Mouse (Mus musculus): Measurements from ENCODE around the gene Cdyl. TPM values are rescaled to one million over a fixed set of nuclear protein-coding genes. Genes with fewer than 3 reads are reported as not detected.

Cdyl gene
- polyA plus RNA-seq, 1 experiment: 5.5 TPM

DNA sequence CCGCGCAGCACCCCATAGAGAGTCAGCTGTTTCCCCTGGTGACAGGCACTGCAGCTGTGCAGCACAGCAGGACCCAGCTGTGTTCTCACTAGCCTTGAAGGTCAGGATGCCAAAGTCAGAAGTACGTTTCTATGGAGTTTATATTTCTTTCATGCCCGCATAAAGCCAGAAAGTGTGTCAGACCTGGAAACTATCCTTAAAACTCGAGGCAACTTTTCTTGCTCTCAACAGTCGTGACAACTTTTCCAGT is 152.5 kb downstream of the Cdyl start:
- 63% methylated on average over 6 of the region's 6 CpGs for WGBS
- Histone ChIP-seq H3K4me3 (replicated peaks; ENCODE audit: extremely low read depth, low read depth, low read length) (no peak overlapping the region), H3K4me1 (ENCODE audit: control insufficient read depth, insufficient read depth, low read length) (no peaks in the 10 kb centered on the region; the same call in 1 of the 2 replicates)
- TF ChIP-seq CTCF (IDR thresholded peaks at IDR 0.05; ENCODE audit: insufficient read depth, low read length) (no peak), POLR2A (IDR thresholded peaks at IDR 0.05; ENCODE audit: borderline replicate concordance, extremely low read depth, low read depth, low read length) (no peak)
- no peak for DNase-seq

DNA sequence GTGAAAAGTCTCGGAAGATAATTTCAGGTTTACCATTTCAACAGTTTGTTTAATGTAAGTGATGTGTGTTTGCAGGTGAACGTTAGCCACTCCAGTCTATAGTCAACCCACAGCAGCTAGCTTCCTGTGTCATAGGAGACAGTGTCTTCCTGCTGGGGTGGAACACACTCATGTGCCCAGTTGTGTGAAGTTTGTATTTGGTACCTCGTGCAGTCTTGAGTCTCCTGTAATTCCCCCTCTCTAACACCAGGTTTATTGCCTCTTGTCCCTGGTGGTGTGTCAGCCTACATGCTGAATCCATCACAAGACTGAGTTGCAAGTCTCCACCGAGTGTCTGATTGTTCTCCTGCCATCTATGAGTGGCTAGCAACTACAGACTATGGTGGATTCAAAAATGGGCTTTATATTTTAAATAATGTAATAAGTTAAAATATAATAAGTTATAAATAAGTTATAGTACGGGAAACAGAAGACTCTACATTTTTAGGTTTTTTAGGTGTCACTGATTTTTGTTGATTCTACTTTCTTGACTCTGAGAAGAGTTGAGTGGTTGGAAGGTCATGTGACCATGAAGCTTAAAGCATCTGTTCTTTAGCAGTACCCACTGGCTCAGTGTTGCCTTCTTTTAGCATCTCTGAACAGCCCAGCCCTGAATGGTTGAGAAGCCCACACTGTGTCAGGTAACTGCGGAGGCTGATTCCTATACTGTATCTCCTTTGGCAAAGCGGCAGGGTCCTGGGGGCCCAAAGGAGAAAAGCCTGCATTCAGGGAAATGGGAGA is 153.9 kb downstream of the Cdyl start:
- H3K4me3 ChIP-seq (replicated peaks; ENCODE audit: extremely low read depth, low read depth, low read length): no peak overlapping the region
- H3K4me1 ChIP-seq (ENCODE audit: control insufficient read depth, insufficient read depth, low read length): peaks cover 2% of the 10 kb centered on the region; the same call in 1 of the 2 replicates
- WGBS: 81% methylated on average over 7 of the region's 7 CpGs
- no peak for DNase-seq
- TF ChIP-seq CTCF (IDR thresholded peaks at IDR 0.05; ENCODE audit: insufficient read depth, low read length): no peak
- no peak for TF ChIP-seq POLR2A (IDR thresholded peaks at IDR 0.05; ENCODE audit: borderline replicate concordance, extremely low read depth, low read depth, low read length)

DNA sequence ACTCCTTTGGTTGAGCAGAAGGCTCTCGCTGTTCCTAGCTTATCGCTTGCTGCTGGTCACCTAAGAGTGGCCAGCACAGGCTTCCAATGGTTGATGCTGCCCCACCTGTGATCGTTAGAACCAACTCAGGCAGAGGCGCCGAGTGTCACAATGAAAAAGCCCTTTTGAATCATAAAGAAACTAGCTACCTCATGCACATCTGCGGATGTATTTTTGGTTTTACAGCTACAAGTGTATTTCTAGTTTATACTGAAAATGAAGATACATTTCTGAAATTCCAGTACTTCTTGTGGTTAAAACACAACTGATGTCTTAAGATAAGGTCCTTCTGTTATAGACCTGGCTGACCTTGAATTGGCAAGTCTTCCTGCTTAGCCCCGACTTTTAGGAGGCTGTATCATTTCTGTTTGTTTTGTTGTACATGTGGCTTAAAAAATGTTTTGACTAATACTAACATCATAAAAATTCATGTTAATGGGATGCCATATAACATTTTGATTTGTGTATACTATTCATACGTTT is 155.6 kb downstream of the Cdyl start:
- DNase-seq: no peak
- Histone ChIP-seq H3K4me3 (replicated peaks; ENCODE audit: extremely low read depth, low read depth, low read length) (no peak overlapping the region), H3K4me1 (ENCODE audit: control insufficient read depth, insufficient read depth, low read length) (peaks cover 2% of the 10 kb centered on the region; the same call in 1 of the 2 replicates)
- 78% methylated on average over 8 of the region's 8 CpGs for WGBS
- TF ChIP-seq POLR2A (IDR thresholded peaks at IDR 0.05; ENCODE audit: borderline replicate concordance, extremely low read depth, low read depth, low read length) (no peak), CTCF (IDR thresholded peaks at IDR 0.05; ENCODE audit: insufficient read depth, low read length) (no peak)

DNA sequence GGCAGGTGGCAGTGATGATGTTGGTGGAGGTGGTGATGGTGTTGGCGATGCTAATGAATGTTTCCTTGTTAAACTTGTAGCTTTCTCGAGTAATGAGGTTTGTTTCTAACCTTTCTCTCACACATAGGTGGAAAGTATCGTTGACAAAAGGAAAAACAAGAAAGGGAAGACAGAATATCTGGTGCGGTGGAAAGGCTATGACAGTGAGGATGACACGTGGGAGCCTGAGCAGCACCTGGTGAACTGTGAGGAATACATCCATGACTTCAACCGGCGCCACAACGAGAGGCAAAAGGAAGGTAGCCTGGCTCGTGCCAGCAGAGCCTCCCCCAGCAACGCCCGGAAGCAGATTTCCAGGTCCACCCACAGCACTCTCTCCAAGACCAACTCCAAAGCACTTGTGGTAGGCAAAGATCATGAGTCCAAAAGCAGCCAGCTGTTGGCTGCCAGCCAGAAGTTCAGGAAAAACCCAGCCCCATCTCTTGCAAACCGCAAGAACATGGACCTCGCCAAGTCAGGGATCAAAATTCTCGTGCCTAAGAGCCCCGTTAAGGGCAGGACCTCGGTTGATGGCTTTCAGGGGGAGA is 156.2 kb downstream of the Cdyl start:
- H3K4me3 ChIP-seq (replicated peaks; ENCODE audit: extremely low read depth, low read depth, low read length): no peak overlapping the region
- peaks cover 2% of the 10 kb centered on the region; the same call in 1 of the 2 replicates for H3K4me1 ChIP-seq (ENCODE audit: control insufficient read depth, insufficient read depth, low read length)
- DNase-seq: peak; percentile 68
- no peak for TF ChIP-seq CTCF (IDR thresholded peaks at IDR 0.05; ENCODE audit: insufficient read depth, low read length)
- TF ChIP-seq POLR2A (IDR thresholded peaks at IDR 0.05; ENCODE audit: borderline replicate concordance, extremely low read depth, low read depth, low read length): no peak
- WGBS: 55% methylated on average over 16 of the region's 16 CpGs

DNA sequence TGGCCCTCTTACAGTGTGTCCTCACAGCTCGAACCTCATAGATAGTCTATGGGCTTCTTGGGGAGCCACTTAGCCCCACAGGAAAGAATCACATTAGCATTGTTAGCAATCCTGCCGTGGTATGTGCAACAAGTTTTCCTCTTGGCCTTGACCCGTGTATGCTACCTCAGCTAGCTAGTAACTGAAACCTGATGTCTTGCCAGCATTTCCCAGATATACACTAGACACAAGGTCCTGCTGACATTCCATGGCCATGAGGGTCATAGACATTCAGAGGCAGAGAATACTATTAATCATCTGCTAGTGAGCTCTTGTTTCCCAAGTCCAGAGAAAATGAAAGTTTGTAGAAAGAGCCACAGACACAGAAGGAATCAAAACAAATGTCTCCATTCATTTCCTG is 158.0 kb downstream of the Cdyl start:
- H3K4me3 ChIP-seq (replicated peaks; ENCODE audit: extremely low read depth, low read depth, low read length): no peak overlapping the region
- 0 out of 2 replicates have a peak, but pooled peaks cover 2% of the 10 kb centered on the region for H3K4me1 ChIP-seq (ENCODE audit: control insufficient read depth, insufficient read depth, low read length)
- DNase-seq: no peak
- TF ChIP-seq POLR2A (IDR thresholded peaks at IDR 0.05; ENCODE audit: borderline replicate concordance, extremely low read depth, low read depth, low read length) (no peak), CTCF (IDR thresholded peaks at IDR 0.05; ENCODE audit: insufficient read depth, low read length) (no peak)
- 39% methylated on average over 3 of the region's 3 CpGs for WGBS

DNA sequence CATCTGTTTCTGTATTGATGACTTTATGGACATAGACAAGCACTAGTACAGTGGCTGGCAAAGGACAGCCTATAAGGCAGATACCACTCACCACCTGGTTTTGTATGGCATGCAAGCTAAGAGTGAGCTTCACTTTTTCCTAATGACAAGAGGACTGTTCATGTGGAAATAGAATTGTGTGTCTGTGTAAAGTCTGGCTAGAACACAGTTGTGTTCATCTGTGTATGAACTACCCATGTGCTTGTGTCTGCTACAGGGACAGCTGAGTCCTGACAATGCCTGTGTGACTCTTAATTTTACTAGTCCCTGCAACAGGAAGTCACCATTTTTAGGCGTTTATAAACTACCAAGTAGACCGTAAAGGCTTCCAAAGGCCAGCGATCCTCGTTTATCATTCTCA is 158.4 kb downstream of the Cdyl start:
- TF ChIP-seq CTCF (IDR thresholded peaks at IDR 0.05; ENCODE audit: insufficient read depth, low read length): no peak
- no peak for TF ChIP-seq POLR2A (IDR thresholded peaks at IDR 0.05; ENCODE audit: borderline replicate concordance, extremely low read depth, low read depth, low read length)
- 68% methylated on average over 4 of the region's 4 CpGs for WGBS
- 0 out of 2 replicates have a peak, but pooled peaks cover 2% of the 10 kb centered on the region for H3K4me1 ChIP-seq (ENCODE audit: control insufficient read depth, insufficient read depth, low read length)
- no peak overlapping the region for H3K4me3 ChIP-seq (replicated peaks; ENCODE audit: extremely low read depth, low read depth, low read length)
- DNase-seq: no peak

DNA sequence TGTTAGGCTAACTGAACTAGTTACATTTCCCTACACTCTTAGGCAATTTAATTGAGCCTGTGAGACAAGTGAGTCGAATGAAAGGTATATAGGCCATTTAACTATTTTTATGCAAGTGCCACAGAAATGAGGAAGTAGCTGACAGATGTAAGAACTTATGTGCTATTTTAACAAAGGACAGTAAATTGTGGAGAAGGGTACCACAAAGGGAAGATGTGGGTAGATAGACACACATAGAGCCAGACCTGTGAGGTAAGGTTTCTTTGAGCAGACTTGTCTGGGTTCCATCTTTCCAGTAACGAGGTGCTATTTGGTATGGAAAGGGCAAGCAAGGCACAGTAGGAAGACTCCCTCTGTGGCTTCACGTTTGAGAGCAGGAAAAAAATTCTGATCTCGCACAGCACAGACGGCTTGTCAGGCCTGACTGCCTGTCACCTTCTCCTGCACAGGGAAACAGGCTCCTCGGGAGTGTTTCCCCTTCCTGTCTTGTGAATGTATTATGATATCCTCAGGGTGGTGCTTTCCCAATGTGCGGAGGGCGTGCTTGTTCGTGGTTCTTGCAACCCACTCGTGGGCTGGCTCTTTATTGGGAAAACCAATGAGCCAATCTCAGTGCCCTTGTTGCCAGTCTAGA is 162.3 kb downstream of the Cdyl start:
- no peak for DNase-seq
- TF ChIP-seq CTCF (IDR thresholded peaks at IDR 0.05; ENCODE audit: insufficient read depth, low read length) (no peak), POLR2A (IDR thresholded peaks at IDR 0.05; ENCODE audit: borderline replicate concordance, extremely low read depth, low read depth, low read length) (no peak)
- WGBS: 62% methylated on average over 10 of the region's 10 CpGs
- Histone ChIP-seq H3K4me3 (replicated peaks; ENCODE audit: extremely low read depth, low read depth, low read length) (no peak overlapping the region), H3K4me1 (ENCODE audit: control insufficient read depth, insufficient read depth, low read length) (0 out of 2 replicates have a peak, but pooled peaks cover 2% of the 10 kb centered on the region)

DNA sequence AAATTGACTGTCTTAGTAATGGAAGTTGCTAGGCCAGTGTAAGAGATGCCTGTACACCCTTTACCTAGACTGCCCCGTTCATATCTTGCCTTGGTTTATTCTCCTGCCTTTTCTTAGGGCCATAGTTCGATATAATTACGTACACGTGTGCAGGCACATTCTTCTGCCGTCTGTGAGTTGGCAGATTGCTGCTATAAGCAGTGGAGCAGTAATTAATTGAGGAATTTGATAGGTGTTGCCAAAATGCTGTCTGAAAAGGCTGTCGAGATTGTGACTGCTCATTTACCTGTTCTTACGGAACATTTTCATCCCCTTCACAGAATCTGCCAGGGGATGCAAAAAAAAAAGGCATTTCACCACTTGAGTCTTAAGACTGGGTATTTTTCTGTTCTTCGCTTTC is 163.2 kb downstream of the Cdyl start:
- Histone ChIP-seq H3K4me3 (replicated peaks; ENCODE audit: extremely low read depth, low read depth, low read length) (no peak overlapping the region), H3K4me1 (ENCODE audit: control insufficient read depth, insufficient read depth, low read length) (0 out of 2 replicates have a peak, but pooled peaks cover 2% of the 10 kb centered on the region)
- WGBS: 83% methylated on average over 8 of the region's 8 CpGs
- no peak for TF ChIP-seq POLR2A (IDR thresholded peaks at IDR 0.05; ENCODE audit: borderline replicate concordance, extremely low read depth, low read depth, low read length)
- no peak for TF ChIP-seq CTCF (IDR thresholded peaks at IDR 0.05; ENCODE audit: insufficient read depth, low read length)
- no peak for DNase-seq

DNA sequence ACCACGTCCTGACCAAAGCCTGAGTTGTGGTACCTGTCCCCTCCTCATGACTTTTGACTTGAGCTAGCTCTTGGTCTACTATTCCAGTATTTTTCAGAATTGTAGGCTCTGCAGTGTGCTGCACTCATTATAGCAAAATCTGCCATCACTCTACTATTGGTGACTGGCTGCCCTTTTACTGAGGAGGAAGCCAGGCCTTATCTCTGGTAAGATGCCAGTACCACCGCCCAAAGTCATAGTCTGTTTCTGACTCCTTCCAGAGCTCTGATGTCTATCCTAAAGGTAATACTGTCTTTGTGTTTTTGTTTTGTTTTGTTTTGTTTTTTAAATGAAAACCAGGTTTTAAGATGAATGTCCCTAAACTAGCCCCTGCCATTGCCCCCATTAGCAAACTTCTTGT is 166.0 kb downstream of the Cdyl start:
- WGBS: 74% methylated on average over 2 of the region's 2 CpGs
- H3K4me3 ChIP-seq (replicated peaks; ENCODE audit: extremely low read depth, low read depth, low read length): no peak overlapping the region
- TF ChIP-seq CTCF (IDR thresholded peaks at IDR 0.05; ENCODE audit: insufficient read depth, low read length) (no peak), POLR2A (IDR thresholded peaks at IDR 0.05; ENCODE audit: borderline replicate concordance, extremely low read depth, low read depth, low read length) (no peak)
- DNase-seq: no peak
- no peaks in the 10 kb centered on the region for H3K4me1 ChIP-seq (ENCODE audit: control insufficient read depth, insufficient read depth, low read length)

All from lung, adult 2 months (tissue).